Mouse (Mus musculus) heart, postnatal 36 days (tissue): ENCODE measurements at regions not wholly inside any gene's neighbourhood (a gene's known extent, or its start where the extent isn't known, plus 50 kb on each side); places are given as distances from the start of the nearest gene placed in this dataset.
A peak's percentile ranks its signal among the peaks of the same experiment; 100 is the strongest.

ENCODE experiments used
- DNase-seq, 2 experiments: peaks; one replicate each; pipeline ENCODE4 v3.0.0; 2021 to 2022
- intact Hi-C: fragments of 180-260 bp; cut with DNase I; formaldehyde crosslinking; loops from one replicate; pipeline ENCODE4 v1.15.1; 2025

- intact Hi-C loops: no loop called here
- DNase-seq: no peak
Measured at GRCm38 (mm10) chr19:36681056-36681455, 55.4 kb downstream of the Ppp1r3c start.

- intact Hi-C loops: no loop called here
- no peak for DNase-seq
Measured at GRCm38 (mm10) chr19:36680322-36680721, 56.1 kb downstream of the Ppp1r3c start.

GRCm38 (mm10) chr19:36679028-36679820, 57.2 kb downstream of the Ppp1r3c start:
- DNase-seq: peak; percentile 45 to 56
- intact Hi-C loops: no loop called here

- peak in 1 of 2 experiments; percentile 7 for DNase-seq
- intact Hi-C loops: no loop called here
Measured at GRCm38 (mm10) chr19:36678382-36679027, 57.9 kb downstream of the Ppp1r3c start.

- intact Hi-C loops: loop anchor here (2.0 kb wide), 1 partner anchor 59 kb away; the partner anchor contains the start of gene Ppp1r3c
- DNase-seq: peak; percentile 51 to 61
Measured at GRCm38 (mm10) chr19:36677101-36678081, 59.1 kb downstream of the Ppp1r3c start.

- intact Hi-C loops: no loop called here
- DNase-seq: peak in 1 of 2 experiments; percentile 0
Measured at GRCm38 (mm10) chr19:36674946-36675345, 61.5 kb downstream of the Ppp1r3c start.

GRCm38 (mm10) chr19:36670813-36671212, 65.6 kb downstream of the Ppp1r3c start:
- intact Hi-C loops: no loop called here
- no peak for DNase-seq
